Mouse (Mus musculus) heart, adult 8-10 months (tissue): ENCODE measurements around the gene Tmem25. TPM values are rescaled to one million over a fixed set of nuclear protein-coding genes. Genes with fewer than 3 reads are reported as not detected.
"Not testable (repeated sequence)": the region's sequence is repeated elsewhere in the genome, so short reads cannot be mapped to it uniquely, and the experiment has no call there.

Experiments used
- DNase-seq: peaks from one replicate; pipeline ENCODE4 v3.0.0; 2022; ENCODE audit warnings: low spot score
- total RNA-seq, 4 experiments: library from RNA; stranded (reverse); gene quantifications; 2 replicates each; pipeline ENCODE4 v1.2.4; 2022

Tmem25 gene
- total RNA-seq, 4 experiments from 2014 or later: 8.6 to 21.9 (median 10.5) TPM

GRCm38 (mm10) chr9:44772750-44773651, 26.1 kb downstream of the Tmem25 start:
- DNase-seq: peak; percentile 94

- DNase-seq: no peak
Observed at GRCm38 (mm10) chr9:44772392-44772749, 26.7 kb downstream of the Tmem25 start.

GRCm38 (mm10) chr9:44771376-44771775, 27.7 kb downstream of the Tmem25 start:
- DNase-seq: no peak

GRCm38 (mm10) chr9:44768029-44768394, 31.1 kb downstream of the Tmem25 start:
- not testable (repeated sequence) for DNase-seq

GRCm38 (mm10) chr9:44767101-44768028, 31.7 kb downstream of the Tmem25 start, which contains the start of the genes Arcn1 and Ift46:
Gene Arcn1, minus strand, starts transcription at chr9:44767845.
Gene Ift46, plus strand, starts transcription at chr9:44767908.
- peak; percentile 71 for DNase-seq

- no peak for DNase-seq
Observed at GRCm38 (mm10) chr9:44760873-44761272, 38.2 kb downstream of the Tmem25 start.

GRCm38 (mm10) chr9:44748473-44748872, 50.6 kb downstream of the Tmem25 start:
- DNase-seq: peak; percentile 37

- DNase-seq: no peak
Observed at GRCm38 (mm10) chr9:44747341-44747740, 51.8 kb downstream of the Tmem25 start.

GRCm38 (mm10) chr9:44746666-44747065, 52.4 kb downstream of the Tmem25 start:
- DNase-seq: no peak

- no peak for DNase-seq
Observed at GRCm38 (mm10) chr9:44745371-44745770, 53.7 kb downstream of the Tmem25 start.

Other genes starting within 250 kb of the Tmem25 start
- gene Cxcr5, start 237.4 kb downstream of the Tmem25 start, total RNA-seq: under 1 TPM in 3 of 4 experiments, not detected in 1; 0.11 to 0.72 (median 0.14) TPM
- 10 to 100 TPM; 78.5 to 93.2 (median 88.8) TPM for gene Ddx6, start 194.4 kb downstream of the Tmem25 start, total RNA-seq
- gene Treh, start 126.1 kb downstream of the Tmem25 start, total RNA-seq: not detected
- 100 to 1,000 TPM; 108 to 146 (median 128) TPM for gene Phldb1, start 64.1 kb downstream of the Tmem25 start, total RNA-seq
- gene Arcn1, start 31.5 kb downstream of the Tmem25 start, total RNA-seq: 10 to 100 TPM; 79.7 to 89.3 (median 80.9) TPM
- 10 to 100 TPM; 19.1 to 35.6 (median 22.8) TPM for gene Ift46, start 31.4 kb downstream of the Tmem25 start, total RNA-seq
- 1 to 10 TPM in 2 of 4 experiments, under 1 TPM in 2; 0.63 to 1.5 (median 0.97) TPM for gene Ttc36, start 3.8 kb upstream of the Tmem25 start, total RNA-seq
- gene Kmt2a, start 82.0 kb upstream of the Tmem25 start, total RNA-seq: 10 to 100 TPM; 22.2 to 33.6 (median 29.8) TPM
- gene Atp5l, start 121.4 kb upstream of the Tmem25 start, total RNA-seq: 1,000 to 10,000 TPM; 1,427 to 1,918 (median 1,690) TPM
- gene Ube4a, start 166.3 kb upstream of the Tmem25 start, total RNA-seq: 10 to 100 TPM; 33.8 to 42.1 (median 35.3) TPM
- gene Cd3g, start 181.1 kb upstream of the Tmem25 start, total RNA-seq: 1 to 10 TPM in 2 of 4 experiments, under 1 TPM in 2; 0.34 to 1.2 (median 0.75) TPM
- gene Cd3d, start 182.5 kb upstream of the Tmem25 start, total RNA-seq: not detected
- gene Cd3e, start 210.3 kb upstream of the Tmem25 start, total RNA-seq: 1 to 10 TPM in 2 of 4 experiments, not detected in 2; 1.3 to 1.5 TPM
- 1 to 10 TPM in 1 of 4 experiments, under 1 TPM in 3; 0.50 to 1.5 (median 0.88) TPM for gene Mpzl2, start 240.5 kb upstream of the Tmem25 start, total RNA-seq